ENCODE assay signal across 29 mouse cellular contexts in genomic region chr4:89279641-89280040, GRCm38 (mm10). TPM values are rescaled to one million over a fixed set of nuclear protein-coding genes. Genes with fewer than 3 reads are reported as not detected.
"Had no signal": no experiment of that assay in that cellular context is flagged by ENCODE, and none has a peak within 500 bp of the region (broad histone marks: within the 10 kb centered on the region; RNA-seq: fewer than 3 reads in every experiment).

No protein-coding gene starts in this region.

- H3K27ac ChIP-seq: gastrocnemius, adult 2 months; heart, embryonic 10.5 days; hindbrain, embryonic 13.5 days; hindbrain, embryonic 15.5 days; hindbrain, postnatal 0 days; kidney, embryonic 15.5 days; kidney, postnatal 0 days; limb, embryonic 13.5 days; limb, embryonic 15.5 days had no signal

- H3K9me3 ChIP-seq: heart, embryonic 10.5 days; heart, embryonic 12.5 days; hindbrain, embryonic 13.5 days; hindbrain, embryonic 15.5 days; kidney, embryonic 15.5 days; limb, embryonic 13.5 days; limb, embryonic 15.5 days had no signal

- H3K36me3 ChIP-seq: heart, embryonic 10.5 days; heart, embryonic 12.5 days; hindbrain, embryonic 13.5 days; hindbrain, embryonic 15.5 days; kidney, embryonic 15.5 days; limb, embryonic 13.5 days; limb, embryonic 15.5 days had no signal

- H3K9ac ChIP-seq: heart, embryonic 12.5 days; hindbrain, embryonic 13.5 days; hindbrain, embryonic 15.5 days; kidney, embryonic 15.5 days; limb, embryonic 13.5 days; limb, embryonic 15.5 days had no signal

- DNase-seq: gastrocnemius, adult 2 months; gastrocnemius, postnatal 10 days; gastrocnemius, postnatal 25 days; heart, adult 18-20 months; heart, postnatal 14 days; heart, postnatal 36 days; kidney, adult 11 months; kidney, adult 2 months; kidney, adult 9 months; kidney, postnatal 14 days; kidney, postnatal 36 days; layer of hippocampus, adult 9-11 months; layer of hippocampus, postnatal 36 days; left cerebral cortex, postnatal 4 days had no signal

- H3K4me3 ChIP-seq: gastrocnemius, adult 2 months; heart, embryonic 10.5 days; heart, embryonic 12.5 days; hindbrain, embryonic 13.5 days; hindbrain, embryonic 15.5 days; kidney, embryonic 15.5 days; limb, embryonic 13.5 days; limb, embryonic 15.5 days had no signal

- ATAC-seq: hindbrain, postnatal 0 days; intestine, embryonic 16.5 days had no signal

- H3K4me2 ChIP-seq: heart, embryonic 12.5 days; hindbrain, embryonic 13.5 days; hindbrain, embryonic 15.5 days; kidney, embryonic 15.5 days; limb, embryonic 13.5 days; limb, embryonic 15.5 days had no signal

RNA-seq across cellular contexts. Expression of gene Cdkn2a, which starts 14.8 kb away (rescaled TPM):
- polyA plus RNA-seq: heart, embryonic 10.5 days; heart, embryonic 12.5 days; heart, embryonic 14.5 days; heart, embryonic 16.5 days; hindbrain, embryonic 11.5 days; hindbrain, embryonic 13.5 days; hindbrain, embryonic 15.5 days; hindbrain, postnatal 0 days; intestine, embryonic 14.5 days; intestine, embryonic 16.5 days; kidney, embryonic 15.5 days; kidney, postnatal 0 days; limb, embryonic 11.5 days; limb, embryonic 13.5 days; limb, embryonic 15.5 days had no signal
